Mouse (Mus musculus) liver (tissue): ENCODE results near the gene Mbd5.

ENCODE experiments used
- DNase-seq: peaks from one replicate; pipeline ENCODE4 v3.0.0-alpha.2; 2020; ENCODE audit warnings: mixed read lengths

Gene Mbd5

GRCm38 (mm10) chr2:48948841-48949584 is at the start of gene Mbd5:
Mbd5 (plus strand) TSS chr2:48949508.
- peak; percentile 99 for DNase-seq

GRCm38 (mm10) chr2:48908866-48909265 is 40.4 kb upstream of the Mbd5 start:
- no peak for DNase-seq

- no peak for DNase-seq
These were observed 35.1 kb upstream of the Mbd5 start for GRCm38 (mm10) chr2:48914185-48914584.

GRCm38 (mm10) chr2:48915832-48916231 is 33.5 kb upstream of the Mbd5 start:
- no peak for DNase-seq

GRCm38 (mm10) chr2:48935058-48935457 is 14.2 kb upstream of the Mbd5 start:
- no peak for DNase-seq

GRCm38 (mm10) chr2:48947761-48948160 is 1.5 kb upstream of the Mbd5 start:
- no peak for DNase-seq

- peak; percentile 47 for DNase-seq
These were observed 489 bp downstream of the Mbd5 start for GRCm38 (mm10) chr2:48949743-48950251.

GRCm38 (mm10) chr2:48950252-48950315 is 776 bp downstream of the Mbd5 start, which contains the start of gene Orc4:
Orc4 (minus strand) TSS chr2:48950277.
- DNase-seq: no peak

GRCm38 (mm10) chr2:48950316-48950880 is 1.1 kb downstream of the Mbd5 start:
- DNase-seq: peak; percentile 5

- no peak for DNase-seq
These were observed 7.3 kb downstream of the Mbd5 start for GRCm38 (mm10) chr2:48956591-48956990.

GRCm38 (mm10) chr2:48978920-48979319 is 29.6 kb downstream of the Mbd5 start:
- DNase-seq: no peak

- DNase-seq: no peak
These were observed 41.0 kb downstream of the Mbd5 start for GRCm38 (mm10) chr2:48990322-48990721.

GRCm38 (mm10) chr2:49040481-49040880 is 91.2 kb downstream of the Mbd5 start:
- DNase-seq: no peak

GRCm38 (mm10) chr2:49050030-49050429 is 100.7 kb downstream of the Mbd5 start:
- DNase-seq: no peak

- no peak for DNase-seq
These were observed 118.6 kb downstream of the Mbd5 start for GRCm38 (mm10) chr2:49067886-49068285.

- no peak for DNase-seq
These were observed 135.7 kb downstream of the Mbd5 start for GRCm38 (mm10) chr2:49084966-49085365.

- no peak for DNase-seq
These were observed 141.5 kb downstream of the Mbd5 start for GRCm38 (mm10) chr2:49090771-49091170.

- DNase-seq: no peak
These were observed 147.5 kb downstream of the Mbd5 start for GRCm38 (mm10) chr2:49096765-49097164.

GRCm38 (mm10) chr2:49108906-49109305 is 159.6 kb downstream of the Mbd5 start:
- no peak for DNase-seq

GRCm38 (mm10) chr2:49119875-49120274 is 170.6 kb downstream of the Mbd5 start:
- DNase-seq: no peak

- DNase-seq: no peak
These were observed 172.3 kb downstream of the Mbd5 start for GRCm38 (mm10) chr2:49121603-49122002.

- no peak for DNase-seq
These were observed 192.9 kb downstream of the Mbd5 start for GRCm38 (mm10) chr2:49142186-49142585.

GRCm38 (mm10) chr2:49153649-49154048 is 204.3 kb downstream of the Mbd5 start:
- DNase-seq: no peak

GRCm38 (mm10) chr2:49160232-49160947 is 211.1 kb downstream of the Mbd5 start:
- DNase-seq: no peak
